Mouse (Mus musculus) heart, adult 2 months (tissue): ENCODE measurements around the gene Pde4c. TPM values are rescaled to one million over a fixed set of nuclear protein-coding genes. Genes with fewer than 3 reads are reported as not detected.

Experiments used
- DNase-seq, 2 experiments: peaks; one replicate each; pipeline ENCODE4 v3.0.0; 2021
- H3K27ac ChIP-seq: fragments of 200-600 bp; 2 replicates; pipeline ENCODE4 v1.8.1; 2022
- H3K27me3 ChIP-seq: fragments of 200-500 bp; 2 replicates; pipeline ENCODE4 v1.6.1; 2012; ENCODE audit warnings: mild to moderate bottlenecking, low read length, inconsistent platforms, mixed read lengths; ENCODE audit not compliant: control insufficient read depth, insufficient read depth
- H3K36me3 ChIP-seq: fragments of 200-500 bp; 2 replicates; pipeline ENCODE4 v1.6.1; 2012; ENCODE audit warnings: low read length, inconsistent platforms; ENCODE audit not compliant: control insufficient read depth, insufficient read depth
- H3K4me1 ChIP-seq: fragments of 200-500 bp; 2 replicates; pipeline ENCODE4 v1.6.1; 2011; ENCODE audit warnings: low read length; ENCODE audit not compliant: control insufficient read depth, insufficient read depth
- H3K4me3 ChIP-seq: fragments of 200-600 bp; 2 replicates; pipeline ENCODE4 v1.8.1; 2022
- H3K79me2 ChIP-seq: fragments of 200-500 bp; replicated peaks from 2 replicates; pipeline ENCODE4 v1.6.1; 2012; ENCODE audit warnings: mild to moderate bottlenecking, inconsistent platforms, low read length, moderate library complexity, mixed read lengths; ENCODE audit not compliant: control insufficient read depth, insufficient read depth
- H3K9ac ChIP-seq: fragments of 200-500 bp; 2 replicates; pipeline ENCODE4 v1.6.1; 2012; ENCODE audit warnings: low read depth, mild to moderate bottlenecking, control low read depth, inconsistent platforms, low read length, mixed read lengths
- CTCF ChIP-seq: fragments of 200-600 bp; IDR thresholded peaks from 2 replicates; pipeline ENCODE4 v1.8.1; 2022; ENCODE audit warnings: antibody characterized with exemption, mild to moderate bottlenecking, moderate library complexity
- EP300 ChIP-seq: fragments of 200-500 bp; IDR thresholded peaks from 2 replicates; pipeline ENCODE4 v1.6.1; 2011; ENCODE audit warnings: low read depth, low read length, control low read depth; ENCODE audit not compliant: insufficient read depth
- POLR2A ChIP-seq: fragments of 200-500 bp; IDR thresholded peaks from 2 replicates; pipeline ENCODE4 v1.6.1; 2011; ENCODE audit warnings: mild to moderate bottlenecking, low read depth, low read length, control low read depth; ENCODE audit not compliant: insufficient read depth
- WGBS: fragments of 180-500 bp; shearing (Covaris S2); methylation state at CpG from one replicate; pipeline ENCODE4 v1.1.7; 2018; 5-methylcytosine and 5-hydroxymethylcytosine counted together
- intact Hi-C: fragments of 180-260 bp; cut with DNase I; formaldehyde crosslinking; loops from one replicate; pipeline ENCODE4 v1.15.1; 2025
- polyA plus RNA-seq: library from polyadenylated mRNA; depleted of rRNA; stranded (reverse); fragments of >200 nt; gene quantifications from 2 replicates; pipeline ENCODE4 v1.2.3, GENCODE M21; 2012
- total RNA-seq, 2 experiments: library from RNA; stranded (reverse); gene quantifications; 2 replicates each; pipeline ENCODE4 v1.2.3; 2021

The Pde4c gene
- total and polyA plus RNA-seq, 3 experiments = 2.3 to 11.0 (median 2.7) TPM

DNA sequence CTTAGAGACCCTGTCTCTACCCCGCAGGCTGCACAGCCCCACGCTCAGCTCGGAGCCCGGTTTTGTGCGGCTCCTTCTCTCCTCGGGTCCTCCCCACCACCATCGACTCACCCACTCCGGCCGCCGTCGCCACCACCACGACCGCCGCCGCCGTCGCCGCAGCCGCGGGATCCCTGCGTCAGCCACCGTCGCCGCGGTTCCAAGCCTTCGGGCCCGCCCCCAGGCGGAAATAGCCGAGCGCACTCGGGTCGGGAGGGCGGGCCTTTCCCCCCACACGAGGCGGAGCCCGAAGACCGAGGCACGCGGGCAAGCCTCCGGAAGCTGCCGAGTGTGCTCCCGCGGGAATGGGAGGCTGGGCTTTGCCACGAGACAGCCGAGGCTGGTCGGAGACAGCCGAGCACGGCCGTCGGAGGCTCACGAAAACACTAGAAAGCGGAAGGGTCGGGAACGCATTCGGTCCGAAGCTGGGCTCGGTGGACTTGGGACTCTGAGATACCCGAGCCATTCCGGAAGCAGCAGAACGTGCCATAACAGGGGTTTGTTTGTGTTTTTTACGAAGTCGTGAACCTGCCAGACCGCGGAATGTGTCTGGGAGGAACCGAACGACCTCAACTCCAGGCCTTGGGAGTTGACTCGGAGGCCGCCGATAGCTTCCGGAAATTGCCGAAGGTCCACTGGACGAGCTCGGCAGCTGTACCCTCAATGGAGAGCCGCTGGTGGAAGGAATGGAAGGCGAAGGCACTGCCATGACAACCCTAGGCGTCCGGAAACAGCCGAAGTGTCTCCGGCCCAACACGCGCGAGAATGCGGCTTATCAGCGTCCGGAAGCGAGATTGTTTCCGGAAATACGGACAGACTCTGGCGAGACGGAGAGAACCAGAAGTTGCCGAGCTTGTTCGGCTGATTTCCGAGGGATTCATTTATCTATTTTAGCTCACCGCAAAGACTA, 53.2 kb downstream of the Pde4c start, which contains the start of gene Pik3r2:
TSS of gene Pik3r2 (minus strand) at position 218 of the 949 bp plus-strand sequence.
- Histone ChIP-seq H3K79me2 (no peaks in the 10 kb centered on the region; the same call in none of the 2 replicates), H3K4me3 (peak within 1 kb of the TSS; percentile 54), H3K27ac (peak within 1 kb of the TSS; percentile 95), H3K27me3 (no peaks in the 10 kb centered on the region), H3K9ac (peak within 1 kb of the TSS; percentile 93), H3K4me1 (peaks cover 12% of the 10 kb centered on the region), H3K36me3 (no peaks in the 10 kb centered on the region)
- TF ChIP-seq POLR2A (peak; percentile 85), CTCF (peak; percentile 67), EP300 (peak; percentile 64; the same call in 1 of the 2 replicates)
- WGBS = under 1% methylated on average over 91 of the region's 94 CpGs
- DNase-seq = peak; percentile 98 to 100
- intact Hi-C loops = loop anchor here (2.0 to 10.0 kb wide), 2 partner anchors 20 to 252 kb away; partner anchors contain the start of genes Fkbp8 and Kxd1

DNA sequence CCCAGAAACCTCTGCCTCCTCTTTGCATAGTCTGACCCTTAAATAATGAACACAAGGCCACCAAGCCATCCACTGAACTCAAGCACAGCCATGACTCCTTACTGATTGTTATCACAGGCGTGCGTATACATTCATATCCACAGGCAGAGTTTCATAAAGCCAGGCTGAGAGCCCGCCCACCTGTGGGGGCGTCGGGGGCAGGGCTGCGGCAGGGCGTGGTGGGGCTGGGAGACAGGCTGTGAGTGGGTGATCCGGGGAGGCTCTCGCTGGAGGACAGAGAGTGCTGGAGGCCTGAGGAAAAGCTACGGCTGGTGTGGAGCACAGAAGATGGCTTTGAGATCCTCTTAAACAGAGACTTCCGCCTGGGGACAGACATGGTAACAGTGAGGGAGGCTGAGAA, 56.6 kb downstream of the Pde4c start:
- intact Hi-C loops = no loop called here
- H3K27me3 ChIP-seq = no peaks in the 10 kb centered on the region
- H3K4me1 ChIP-seq = peaks cover 7% of the 10 kb centered on the region
- DNase-seq = no peak
- 73% methylated on average over 11 of the region's 11 CpGs for WGBS
- no peaks in the 10 kb centered on the region for H3K36me3 ChIP-seq
- no peak overlapping the region for H3K27ac ChIP-seq
- no peaks in the 10 kb centered on the region; the same call in 1 of the 2 replicates for H3K79me2 ChIP-seq
- no peak for TF ChIP-seq POLR2A
- no peak for TF ChIP-seq CTCF
- TF ChIP-seq EP300 = no peak
- H3K4me3 ChIP-seq = no peak overlapping the region
- no peak overlapping the region for H3K9ac ChIP-seq

DNA sequence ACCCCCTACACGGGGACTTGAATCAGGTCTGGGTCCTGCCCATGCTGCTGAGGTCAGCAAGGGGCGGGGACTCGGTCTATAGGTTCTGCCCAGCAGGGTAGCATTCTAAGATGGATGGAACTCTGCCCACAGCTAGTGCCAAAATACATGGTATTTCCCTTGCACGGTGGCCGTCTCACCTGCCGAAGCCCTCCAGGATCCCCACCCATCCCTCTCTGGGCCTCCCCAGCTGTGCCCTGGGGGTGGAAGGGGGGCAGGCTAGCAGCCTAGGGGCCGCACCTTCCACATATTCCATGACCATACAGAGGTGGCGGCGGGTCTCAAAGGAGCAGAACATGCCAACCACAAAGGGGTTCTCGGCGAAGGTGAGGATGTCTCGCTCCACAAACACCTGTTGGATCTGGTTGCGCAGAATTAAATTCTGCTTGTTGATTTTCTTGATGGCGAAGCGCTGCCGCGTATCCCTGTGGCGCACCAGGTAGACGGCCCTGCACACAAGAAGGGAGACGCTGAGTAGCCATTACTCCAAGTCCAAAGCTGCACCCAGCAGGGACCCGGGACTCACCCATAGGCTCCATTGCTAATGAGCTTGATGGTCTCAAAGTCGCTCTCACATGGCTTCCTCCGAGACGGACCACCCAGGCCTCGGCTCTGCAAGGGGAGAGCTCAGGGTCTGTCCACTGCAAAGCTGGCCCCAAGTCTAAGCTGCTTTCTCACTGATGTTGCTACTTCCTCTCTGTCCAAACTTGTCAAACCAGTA, 63.0 kb downstream of the Pde4c start:
- no peaks in the 10 kb centered on the region for H3K27me3 ChIP-seq
- H3K27ac ChIP-seq = no peak overlapping the region
- TF ChIP-seq CTCF (no peak), EP300 (no peak), POLR2A (no peak)
- peaks cover under 1% of the 10 kb centered on the region for H3K4me1 ChIP-seq
- intact Hi-C loops = no loop called here
- H3K79me2 ChIP-seq = no peaks in the 10 kb centered on the region
- DNase-seq = no peak
- no peaks in the 10 kb centered on the region for H3K36me3 ChIP-seq
- no peak overlapping the region for H3K4me3 ChIP-seq
- no peak overlapping the region for H3K9ac ChIP-seq
- 91% methylated on average over 25 of the region's 25 CpGs for WGBS

DNA sequence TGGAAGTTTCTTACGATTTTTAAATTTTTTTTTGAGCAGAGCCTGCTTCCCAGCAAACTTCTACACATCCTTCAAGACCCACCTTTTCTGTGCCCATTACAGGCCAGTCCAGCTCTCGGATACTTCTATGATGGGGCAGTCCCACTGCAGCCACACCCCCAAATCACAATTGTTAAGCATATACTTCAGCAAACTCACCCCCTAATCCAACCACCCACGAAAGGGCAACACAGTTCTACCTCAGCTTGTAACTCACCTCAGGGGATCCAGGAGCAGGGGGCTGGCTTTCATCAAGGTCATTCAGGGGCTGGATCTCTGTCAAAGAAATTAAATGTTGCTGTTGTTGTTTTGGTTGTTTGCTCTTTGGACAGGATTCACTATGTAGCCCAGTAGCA, 63.5 kb downstream of the Pde4c start:
- Histone ChIP-seq H3K4me3 (no peak overlapping the region), H3K36me3 (no peaks in the 10 kb centered on the region), H3K9ac (no peak overlapping the region), H3K27ac (no peak overlapping the region), H3K79me2 (no peaks in the 10 kb centered on the region), H3K27me3 (no peaks in the 10 kb centered on the region), H3K4me1 (peaks cover 3% of the 10 kb centered on the region)
- intact Hi-C loops = no loop called here
- TF ChIP-seq EP300 (no peak), CTCF (no peak), POLR2A (no peak)
- WGBS = 88% methylated on average over 3 of the region's 3 CpGs
- no peak for DNase-seq

DNA sequence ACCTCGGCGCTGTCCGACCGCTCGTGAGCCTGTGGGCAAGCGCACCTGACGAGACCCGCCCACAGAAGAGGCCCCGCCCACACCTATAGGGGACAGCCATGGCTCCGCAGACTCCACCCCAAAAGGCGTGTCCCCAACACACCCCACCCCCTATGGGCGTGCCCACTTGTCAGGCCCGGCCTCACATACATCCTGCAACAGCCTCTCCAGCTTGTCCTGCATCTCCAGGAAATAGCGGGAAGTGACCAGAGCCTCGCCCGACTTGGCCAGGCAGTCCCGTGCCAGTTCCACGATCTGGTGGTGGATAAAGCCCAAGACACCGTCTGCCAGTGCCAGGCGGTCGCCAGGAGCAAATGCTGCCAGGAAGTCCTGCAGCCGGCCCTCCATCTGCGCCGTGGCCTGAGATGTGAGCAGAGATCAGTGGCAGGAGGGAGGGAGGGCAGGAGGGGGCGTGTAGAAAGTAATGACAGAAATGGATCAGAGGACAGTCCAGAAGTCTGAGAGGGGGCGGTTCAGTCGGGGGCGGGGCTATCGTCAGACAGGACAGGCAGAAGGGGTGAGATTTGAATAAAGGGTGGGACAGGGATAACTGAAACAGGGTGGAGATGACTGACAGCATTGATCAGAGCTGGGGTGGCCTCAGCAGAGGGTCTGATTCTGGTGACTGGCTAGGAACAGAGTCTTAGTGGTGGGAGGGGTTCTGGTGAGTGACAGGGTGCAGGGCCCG, 64.6 kb downstream of the Pde4c start:
- H3K27me3 ChIP-seq = no peaks in the 10 kb centered on the region
- no peaks in the 10 kb centered on the region for H3K36me3 ChIP-seq
- H3K4me3 ChIP-seq = no peak overlapping the region
- no peak for TF ChIP-seq CTCF
- no peak for TF ChIP-seq POLR2A
- no peak for TF ChIP-seq EP300
- no peak for DNase-seq
- H3K4me1 ChIP-seq = peaks cover 3% of the 10 kb centered on the region
- intact Hi-C loops = no loop called here
- whole genome bisulfite sequencing = 44% methylated on average over 30 of the region's 30 CpGs
- H3K79me2 ChIP-seq = no peaks in the 10 kb centered on the region
- no peak overlapping the region for H3K27ac ChIP-seq
- no peak overlapping the region for H3K9ac ChIP-seq
